Mouse (Mus musculus): ENCODE measurements around the gene Lmf1. TPM values are rescaled to one million over a fixed set of nuclear protein-coding genes. Genes with fewer than 3 reads are reported as not detected.

The Lmf1 gene
- polyA plus RNA-seq, 1 experiment from 2014 or later, result 28.8 TPM

DNA sequence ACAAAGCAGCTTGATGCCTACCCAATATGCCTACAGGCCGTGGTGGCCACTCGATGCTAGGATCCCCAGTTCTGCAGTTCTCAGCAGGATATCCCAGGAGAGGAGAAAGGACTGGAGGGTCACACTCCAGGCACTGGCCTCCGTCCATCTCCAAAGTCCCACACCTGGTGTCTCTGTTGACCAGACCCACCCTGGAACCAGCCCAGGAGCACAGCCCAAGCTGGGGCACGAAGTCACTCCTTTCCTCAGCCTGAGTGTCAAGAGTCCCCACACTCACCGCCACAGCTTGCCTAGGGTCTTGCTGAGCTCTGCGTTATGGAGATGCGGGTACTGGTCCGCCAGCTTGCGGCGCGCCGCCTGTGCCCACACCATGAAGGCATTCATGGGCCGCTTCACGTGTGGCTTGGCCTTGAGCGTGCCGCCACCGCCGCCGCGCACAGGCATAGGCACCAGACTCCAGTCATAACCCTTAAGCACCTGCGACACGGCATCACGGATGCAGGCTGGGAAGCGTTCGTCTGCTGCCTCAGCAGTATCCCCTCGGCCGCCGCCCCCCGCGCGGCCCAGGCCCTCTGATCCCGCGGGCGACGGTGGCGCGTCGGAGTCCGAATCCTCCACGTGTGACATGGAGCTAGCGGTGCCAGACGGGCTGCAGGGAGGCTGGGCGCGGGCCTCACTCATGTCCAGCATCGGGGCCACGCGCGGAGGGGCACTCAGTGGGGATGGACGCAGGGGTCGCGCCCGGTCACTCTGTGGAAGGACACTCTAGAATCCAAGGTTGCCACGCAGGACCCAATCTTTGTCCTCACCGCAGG, 8.8 kb upstream of the Lmf1 start:
- peak overlapping the region; percentile 94 for H3K4me2 ChIP-seq
- peak overlapping the region; percentile 53 for H3K4me3 ChIP-seq
- peaks cover 8% of the 10 kb centered on the region; the same call in 1 of the 2 replicates for H3K36me3 ChIP-seq
- WGBS, result 3% methylated on average over 54 of the region's 54 CpGs
- no peak for ATAC-seq (ENCODE audit: insufficient number of reproducible peaks, low FRiP score, low TSS enrichment, low read depth)
- H3K9ac ChIP-seq, result peak overlapping the region; percentile 41
- H3K4me1 ChIP-seq, result peaks cover 52% of the 10 kb centered on the region
- no peaks in the 10 kb centered on the region for H3K9me3 ChIP-seq
- H3K27me3 ChIP-seq, result peaks cover 50% of the 10 kb centered on the region
- H3K27ac ChIP-seq, result peak overlapping the region; percentile 67; the same call in 1 of the 2 replicates

DNA sequence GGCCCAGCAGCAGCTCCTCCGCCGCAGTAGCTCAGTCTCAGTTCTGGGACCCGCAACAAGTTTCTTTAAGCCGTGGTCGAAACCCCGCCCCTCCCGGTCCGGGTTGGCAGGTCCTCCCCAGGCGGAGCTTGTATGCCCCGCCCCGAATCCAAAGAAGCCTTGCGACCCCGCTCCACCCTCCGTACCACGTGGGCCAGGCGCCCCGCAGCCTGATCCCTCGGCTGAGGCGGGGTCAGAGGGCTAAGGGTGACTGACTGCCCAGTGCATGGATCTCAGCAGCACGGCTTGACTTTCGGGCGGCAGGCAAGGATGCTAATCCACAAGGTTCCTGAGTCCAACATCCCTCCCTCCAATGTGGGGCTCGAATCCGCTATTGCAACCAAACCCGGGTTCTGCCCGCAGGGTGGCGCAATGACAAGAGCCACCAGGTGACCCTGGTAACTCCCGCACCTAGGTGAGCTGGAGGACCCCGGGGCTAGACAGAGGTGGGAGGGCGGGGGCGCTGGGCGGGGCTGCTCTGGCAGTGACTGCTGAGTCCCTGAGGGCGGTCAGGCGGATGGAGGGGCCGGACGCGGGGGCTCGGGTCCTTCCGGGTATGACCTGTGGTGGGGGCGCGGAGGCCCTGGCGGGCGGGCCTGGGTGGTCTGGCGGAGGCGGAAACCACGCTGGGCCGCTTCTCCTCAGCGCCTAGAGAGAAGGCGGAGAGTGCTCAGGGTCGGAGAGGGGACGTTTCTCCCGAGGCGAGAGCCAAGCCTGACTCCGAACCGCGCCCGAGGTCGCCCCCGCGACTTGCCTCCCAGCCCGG, 8.0 kb upstream of the Lmf1 start, which contains the start of gene Sox8:
Gene Sox8, minus strand, starts transcription at position 39 of the 805 bp plus-strand sequence.
- H3K27me3 ChIP-seq, result peaks cover 50% of the 10 kb centered on the region
- WGBS, result 1% methylated on average over 61 of the region's 61 CpGs
- no peaks in the 10 kb centered on the region for H3K9me3 ChIP-seq
- peak within 1 kb of the TSS; percentile 41 for H3K9ac ChIP-seq
- peaks cover 8% of the 10 kb centered on the region; the same call in 1 of the 2 replicates for H3K36me3 ChIP-seq
- peak within 1 kb of the TSS; percentile 53 for H3K4me3 ChIP-seq
- H3K4me2 ChIP-seq, result peak within 1 kb of the TSS; percentile 94
- H3K4me1 ChIP-seq, result peaks cover 52% of the 10 kb centered on the region
- ATAC-seq (ENCODE audit: insufficient number of reproducible peaks, low FRiP score, low TSS enrichment, low read depth), result peak; percentile 74
- peak within 1 kb of the TSS; percentile 67; the same call in 1 of the 2 replicates for H3K27ac ChIP-seq

GRCm38 (mm10) chr17:25571453-25571820, 7.4 kb upstream of the Lmf1 start:
- Histone ChIP-seq H3K36me3 (peaks cover 8% of the 10 kb centered on the region; the same call in 1 of the 2 replicates), H3K27ac (0 out of 2 replicates have a peak overlapping the region, but pooled peaks have one; percentile 1), H3K4me3 (peak overlapping the region; percentile 53), H3K4me2 (peak overlapping the region; percentile 94), H3K4me1 (peaks cover 55% of the 10 kb centered on the region), H3K27me3 (peaks cover 50% of the 10 kb centered on the region), H3K9ac (peak overlapping the region; percentile 7), H3K9me3 (no peaks in the 10 kb centered on the region)
- WGBS, result 8% methylated on average over 8 of the region's 8 CpGs
- no peak for ATAC-seq (ENCODE audit: insufficient number of reproducible peaks, low FRiP score, low TSS enrichment, low read depth)

GRCm38 (mm10) chr17:25575208-25575971, 3.5 kb upstream of the Lmf1 start:
- Histone ChIP-seq H3K4me2 (no peak overlapping the region), H3K27ac (no peak overlapping the region; the same call in 1 of the 2 replicates), H3K4me1 (peaks cover 35% of the 10 kb centered on the region), H3K36me3 (no peaks in the 10 kb centered on the region), H3K9me3 (no peaks in the 10 kb centered on the region), H3K9ac (no peak overlapping the region), H3K27me3 (peaks cover 26% of the 10 kb centered on the region), H3K4me3 (no peak overlapping the region)
- WGBS, result 58% methylated on average over 12 of the region's 12 CpGs
- ATAC-seq (ENCODE audit: insufficient number of reproducible peaks, low FRiP score, low TSS enrichment, low read depth), result no peak

- Histone ChIP-seq H3K4me3 (no peak overlapping the region), H3K9ac (no peak overlapping the region), H3K27ac (no peak overlapping the region), H3K27me3 (peaks cover 22% of the 10 kb centered on the region), H3K4me2 (no peak overlapping the region), H3K36me3 (no peaks in the 10 kb centered on the region), H3K9me3 (no peaks in the 10 kb centered on the region), H3K4me1 (peaks cover 30% of the 10 kb centered on the region)
- 61% methylated on average over 2 of the region's 2 CpGs for WGBS
- no peak for ATAC-seq (ENCODE audit: insufficient number of reproducible peaks, low FRiP score, low TSS enrichment, low read depth)
Observed at GRCm38 (mm10) chr17:25576034-25576433, 2.9 kb upstream of the Lmf1 start.

GRCm38 (mm10) chr17:25577263-25577662, 1.6 kb upstream of the Lmf1 start:
- Histone ChIP-seq H3K4me3 (no peak overlapping the region), H3K36me3 (no peaks in the 10 kb centered on the region), H3K9ac (no peak overlapping the region), H3K27me3 (peaks cover 12% of the 10 kb centered on the region; the same call in 1 of the 2 replicates), H3K27ac (no peak overlapping the region), H3K4me2 (no peak overlapping the region), H3K4me1 (peaks cover 24% of the 10 kb centered on the region), H3K9me3 (no peaks in the 10 kb centered on the region)
- ATAC-seq (ENCODE audit: insufficient number of reproducible peaks, low FRiP score, low TSS enrichment, low read depth), result no peak
- 58% methylated on average over 6 of the region's 6 CpGs for WGBS

GRCm38 (mm10) chr17:25577702-25578101, 1.2 kb upstream of the Lmf1 start:
- H3K27me3 ChIP-seq, result 0 out of 2 replicates have a peak, but pooled peaks cover 8% of the 10 kb centered on the region
- no peak for ATAC-seq (ENCODE audit: insufficient number of reproducible peaks, low FRiP score, low TSS enrichment, low read depth)
- WGBS, result 45% methylated on average over 2 of the region's 2 CpGs
- no peak overlapping the region for H3K27ac ChIP-seq
- peaks cover 24% of the 10 kb centered on the region for H3K4me1 ChIP-seq
- no peak overlapping the region for H3K4me2 ChIP-seq
- H3K4me3 ChIP-seq, result no peak overlapping the region
- H3K9ac ChIP-seq, result no peak overlapping the region
- no peaks in the 10 kb centered on the region for H3K9me3 ChIP-seq
- no peaks in the 10 kb centered on the region for H3K36me3 ChIP-seq

DNA sequence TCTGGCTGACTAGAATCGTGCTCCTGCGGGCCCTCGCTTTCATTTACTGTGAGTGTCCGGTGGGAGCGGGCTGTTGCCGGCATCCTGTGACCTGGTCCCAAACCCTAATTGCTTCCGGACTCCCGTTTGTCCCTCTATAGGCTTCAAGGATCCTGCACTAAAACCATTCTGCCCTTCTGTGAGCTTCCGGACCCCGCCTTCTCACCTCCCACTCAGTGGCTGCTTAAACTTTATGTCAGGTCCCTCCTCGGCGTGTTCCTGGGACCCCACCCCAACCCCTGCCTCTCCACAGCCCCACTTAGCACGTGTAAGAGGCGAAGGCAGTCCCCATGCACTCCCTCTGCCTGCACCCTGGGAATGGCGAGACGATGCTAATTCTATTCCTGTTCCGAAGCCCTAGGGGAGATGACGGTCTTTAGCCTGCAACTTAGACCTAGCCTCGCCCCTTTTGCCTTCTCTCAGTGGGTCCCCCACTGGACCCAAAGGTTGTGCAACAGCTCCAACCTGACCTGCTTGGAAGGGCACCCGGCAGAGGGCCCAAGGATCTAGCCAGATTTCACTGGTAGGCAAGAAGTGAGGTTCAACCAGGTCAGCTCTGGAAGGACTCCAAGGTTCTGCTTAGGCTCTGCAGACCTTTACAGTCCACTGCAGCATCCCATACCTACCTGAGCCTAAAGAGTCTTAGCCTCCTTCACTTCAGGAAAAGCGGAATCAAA, 605 bp downstream of the Lmf1 start:
- WGBS, result 6% methylated on average over 21 of the region's 21 CpGs
- peak overlapping the region; percentile 64 for H3K4me3 ChIP-seq
- H3K27ac ChIP-seq, result peak overlapping the region; percentile 74
- peaks cover 24% of the 10 kb centered on the region for H3K4me1 ChIP-seq
- H3K9ac ChIP-seq, result peak overlapping the region; percentile 73
- no peaks in the 10 kb centered on the region for H3K27me3 ChIP-seq
- H3K9me3 ChIP-seq, result no peaks in the 10 kb centered on the region
- no peaks in the 10 kb centered on the region for H3K36me3 ChIP-seq
- H3K4me2 ChIP-seq, result peak overlapping the region; percentile 87
- peak; percentile 20; the same call in 1 of the 2 replicates for ATAC-seq (ENCODE audit: insufficient number of reproducible peaks, low FRiP score, low TSS enrichment, low read depth)

GRCm38 (mm10) chr17:25582076-25582475, 3.2 kb downstream of the Lmf1 start:
- Histone ChIP-seq H3K9me3 (no peaks in the 10 kb centered on the region), H3K9ac (no peak overlapping the region)

DNA sequence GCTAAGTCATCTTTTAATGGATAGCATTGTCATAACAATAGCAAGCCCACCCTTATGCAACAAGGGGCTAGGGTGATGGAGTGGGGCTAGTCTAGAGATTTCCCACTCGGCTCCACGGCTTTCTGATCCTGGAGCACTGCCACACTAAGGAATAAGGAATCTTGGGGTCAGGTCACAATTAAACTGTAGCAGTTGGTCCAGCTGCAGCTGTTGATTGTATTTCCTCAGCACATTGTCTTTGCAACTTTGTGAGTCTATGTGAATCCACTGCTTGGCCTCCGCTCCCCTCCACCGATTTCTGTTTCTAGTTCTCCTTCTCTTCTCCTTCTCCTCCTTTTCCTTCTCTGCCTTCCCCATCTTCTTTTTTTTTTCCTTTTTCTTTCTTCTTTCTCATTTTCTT, 4.2 kb downstream of the Lmf1 start:
- no peak overlapping the region for H3K4me3 ChIP-seq
- H3K4me2 ChIP-seq, result no peak overlapping the region
- H3K27ac ChIP-seq, result no peak overlapping the region
- peaks cover 14% of the 10 kb centered on the region for H3K4me1 ChIP-seq
- peaks cover 30% of the 10 kb centered on the region for H3K36me3 ChIP-seq
- H3K27me3 ChIP-seq, result no peaks in the 10 kb centered on the region
- no peak for ATAC-seq (ENCODE audit: insufficient number of reproducible peaks, low FRiP score, low TSS enrichment, low read depth)
- no peak overlapping the region for H3K9ac ChIP-seq
- H3K9me3 ChIP-seq, result no peaks in the 10 kb centered on the region
- 75% methylated on average over 4 of the region's 4 CpGs for WGBS

More at GRCm38 (mm10) chr17:25582076-25582475, 3.2 kb downstream of the Lmf1 start:
- WGBS, result 83% methylated on average over 8 of the region's 8 CpGs
- ATAC-seq (ENCODE audit: insufficient number of reproducible peaks, low FRiP score, low TSS enrichment, low read depth), result no peak
- H3K4me3 ChIP-seq, result no peak overlapping the region
- H3K4me2 ChIP-seq, result no peak overlapping the region
- H3K4me1 ChIP-seq, result peaks cover 14% of the 10 kb centered on the region
- no peaks in the 10 kb centered on the region for H3K27me3 ChIP-seq
- no peak overlapping the region for H3K27ac ChIP-seq
- H3K36me3 ChIP-seq, result peaks cover 21% of the 10 kb centered on the region

- no peaks in the 10 kb centered on the region for H3K27me3 ChIP-seq
- H3K9ac ChIP-seq, result no peak overlapping the region
- H3K4me2 ChIP-seq, result no peak overlapping the region
- peaks cover 37% of the 10 kb centered on the region for H3K36me3 ChIP-seq
- H3K4me1 ChIP-seq, result peaks cover 8% of the 10 kb centered on the region
- ATAC-seq (ENCODE audit: insufficient number of reproducible peaks, low FRiP score, low TSS enrichment, low read depth), result no peak
- 64% methylated on average over 8 of the region's 8 CpGs for WGBS
- H3K9me3 ChIP-seq, result no peaks in the 10 kb centered on the region
- H3K4me3 ChIP-seq, result no peak overlapping the region
- no peak overlapping the region for H3K27ac ChIP-seq
Observed at GRCm38 (mm10) chr17:25583858-25584257, 5.0 kb downstream of the Lmf1 start.
